Mouse (Mus musculus): Measurements from ENCODE around the gene Zscan20. TPM values are rescaled to one million over a fixed set of nuclear protein-coding genes. Genes with fewer than 3 reads are reported as not detected.
"Not testable (repeated sequence)": the region's sequence is repeated elsewhere in the genome, so short reads cannot be mapped to it uniquely, and the experiment has no call there.

Gene Zscan20
- polyA plus RNA-seq, 1 experiment, result 0.44 TPM

- Histone ChIP-seq H3K4me3 (ENCODE audit: insufficient read depth, low read depth, low read length) (no peak overlapping the region), H3K4me1 (ENCODE audit: control insufficient read depth, insufficient read depth, insufficient read length, low read length) (no peaks in the 10 kb centered on the region), H3K27ac (replicated peaks; ENCODE audit: low read depth, low read length) (no peak overlapping the region)
These were observed 30.7 kb downstream of the Zscan20 start for GRCm38 (mm10) chr4:128579182-128579581.

- Histone ChIP-seq H3K4me3 (ENCODE audit: insufficient read depth, low read depth, low read length) (no peak overlapping the region), H3K4me1 (ENCODE audit: control insufficient read depth, insufficient read depth, insufficient read length, low read length) (no peaks in the 10 kb centered on the region), H3K27ac (replicated peaks; ENCODE audit: low read depth, low read length) (no peak overlapping the region)
These were observed 34.1 kb downstream of the Zscan20 start for GRCm38 (mm10) chr4:128575811-128576210.

GRCm38 (mm10) chr4:128560327-128560726 is 49.6 kb downstream of the Zscan20 start:
- Histone ChIP-seq H3K27ac (replicated peaks; ENCODE audit: low read depth, low read length) (no peak overlapping the region), H3K4me3 (ENCODE audit: insufficient read depth, low read depth, low read length) (no peak overlapping the region)

GRCm38 (mm10) chr4:128554198-128554597 is 55.7 kb downstream of the Zscan20 start:
- H3K4me3 ChIP-seq (ENCODE audit: insufficient read depth, low read depth, low read length), result no peak overlapping the region
- H3K4me1 ChIP-seq (ENCODE audit: control insufficient read depth, insufficient read depth, insufficient read length, low read length), result no peaks in the 10 kb centered on the region
- H3K27ac ChIP-seq (replicated peaks; ENCODE audit: low read depth, low read length), result no peak overlapping the region

More at GRCm38 (mm10) chr4:128560327-128560726, 49.6 kb downstream of the Zscan20 start:
- no peaks in the 10 kb centered on the region for H3K4me1 ChIP-seq (ENCODE audit: control insufficient read depth, insufficient read depth, insufficient read length, low read length)

- H3K4me1 ChIP-seq (ENCODE audit: control insufficient read depth, insufficient read depth, insufficient read length, low read length), result no peaks in the 10 kb centered on the region
- no peak overlapping the region for H3K4me3 ChIP-seq (ENCODE audit: insufficient read depth, low read depth, low read length)
- H3K27ac ChIP-seq (replicated peaks; ENCODE audit: low read depth, low read length), result no peak overlapping the region
These were observed 59.1 kb downstream of the Zscan20 start for GRCm38 (mm10) chr4:128550756-128551155.

GRCm38 (mm10) chr4:128543956-128544486 is 65.9 kb downstream of the Zscan20 start:
- H3K27ac ChIP-seq (replicated peaks; ENCODE audit: low read depth, low read length); H3K4me3 ChIP-seq (ENCODE audit: insufficient read depth, low read depth, low read length); H3K4me1 ChIP-seq (ENCODE audit: control insufficient read depth, insufficient read depth, insufficient read length, low read length): not testable (repeated sequence)

GRCm38 (mm10) chr4:128543378-128543777 is 66.5 kb downstream of the Zscan20 start:
- Histone ChIP-seq H3K4me1 (ENCODE audit: control insufficient read depth, insufficient read depth, insufficient read length, low read length) (no peaks in the 10 kb centered on the region), H3K4me3 (ENCODE audit: insufficient read depth, low read depth, low read length) (no peak overlapping the region), H3K27ac (replicated peaks; ENCODE audit: low read depth, low read length) (no peak overlapping the region)

Other genes with a start within 250 kb of the Zscan20 start
- gene Tlr12, start 8.5 kb upstream of the Zscan20 start, polyA plus RNA-seq (2012; ENCODE audit: insufficient read depth, insufficient read length, missing spikeins), result not detected in 2 replicates
- 18.9 and 22.4 TPM in 2 replicates for gene Phc2, start 44.6 kb upstream of the Zscan20 start, polyA plus RNA-seq (2012; ENCODE audit: insufficient read depth, insufficient read length, missing spikeins)
- gene A3galt2, start 145.3 kb upstream of the Zscan20 start, polyA plus RNA-seq (2012; ENCODE audit: insufficient read depth, insufficient read length, missing spikeins), result not detected in 2 replicates
- 6.6 and 8.2 TPM in 2 replicates for gene Zfp362, start 195.9 kb upstream of the Zscan20 start, polyA plus RNA-seq (2012; ENCODE audit: insufficient read depth, insufficient read length, missing spikeins)

All from brown adipose tissue, adult 24 weeks (tissue).